Mouse (Mus musculus) intestine, embryonic 15.5 days (tissue): ENCODE data around the gene Vars. TPM values are rescaled to one million over a fixed set of nuclear protein-coding genes. Genes with fewer than 3 reads are reported as not detected.
"Not testable (repeated sequence)": the region's sequence is repeated elsewhere in the genome, so short reads cannot be mapped to it uniquely, and the experiment has no call there.

Source experiments
- ATAC-seq: fragments of 200-750 bp; cut with Nextera tagmentation; 2 replicates; pipeline ENCODE4 v1.8.0; 2017; ENCODE audit warnings: moderate TSS enrichment, moderate library complexity
- H3K27ac ChIP-seq: fragments of 300-500 bp; sonication (generic); 2 replicates; pipeline ENCODE4 v1.5.1; 2015; ENCODE audit warnings: mild to moderate bottlenecking, inconsistent platforms
- H3K27me3 ChIP-seq: fragments of 300-500 bp; sonication (generic); replicated peaks from 2 replicates; pipeline ENCODE4 v1.6.1; 2015; ENCODE audit warnings: inconsistent platforms
- H3K36me3 ChIP-seq: fragments of 300-500 bp; sonication (generic); 2 replicates; pipeline ENCODE4 v1.6.1; 2015; ENCODE audit warnings: inconsistent platforms
- H3K4me1 ChIP-seq: fragments of 300-500 bp; sonication (generic); replicated peaks from 2 replicates; pipeline ENCODE4 v1.6.1; 2015; ENCODE audit warnings: inconsistent platforms
- H3K4me2 ChIP-seq: fragments of 300-500 bp; sonication (generic); replicated peaks from 2 replicates; pipeline ENCODE4 v1.6.1; 2015; ENCODE audit warnings: mild to moderate bottlenecking, inconsistent platforms
- H3K4me3 ChIP-seq: fragments of 300-500 bp; sonication (generic); replicated peaks from 2 replicates; pipeline ENCODE4 v1.5.1; 2015; ENCODE audit warnings: inconsistent platforms
- H3K9ac ChIP-seq: fragments of 300-500 bp; sonication (generic); 2 replicates; pipeline ENCODE4 v1.6.1; 2015; ENCODE audit warnings: inconsistent platforms
- H3K9me3 ChIP-seq: fragments of 300-500 bp; sonication (generic); 2 replicates; pipeline ENCODE4 v1.6.1; 2016; ENCODE audit warnings: inconsistent platforms
- WGBS: fragments of 180-500 bp; shearing (Covaris S2); methylation state at CpG from one replicate; pipeline ENCODE4 v1.1.7; 2015; 5-methylcytosine and 5-hydroxymethylcytosine counted together
- polyA plus RNA-seq: library from polyadenylated mRNA; unstranded; fragments of >200 nt; fragmentation: Nextera tagmentation; extraction: Ambion mirVana; gene quantifications from 2 replicates; pipeline ENCODE4 v1.2.1, GENCODE M21; 2015

The Vars gene
- polyA plus RNA-seq, 1 experiment from 2014 or later, result 117 TPM

- peaks cover 11% of the 10 kb centered on the region for H3K4me1 ChIP-seq
These were observed 23.8 kb upstream of the Vars start for GRCm38 (mm10) chr17:34977000-34977399.

GRCm38 (mm10) chr17:34978239-34978638, 22.5 kb upstream of the Vars start:
- H3K36me3 ChIP-seq, result no peaks in the 10 kb centered on the region
- WGBS, result 89% methylated on average over 27 of the region's 27 CpGs
- no peaks in the 10 kb centered on the region for H3K9me3 ChIP-seq
- peaks cover 13% of the 10 kb centered on the region; the same call in 1 of the 2 replicates for H3K4me1 ChIP-seq
- H3K9ac ChIP-seq, result no peak overlapping the region
- H3K4me3 ChIP-seq, result no peak overlapping the region
- no peak for ATAC-seq
- no peak overlapping the region for H3K27ac ChIP-seq
- H3K27me3 ChIP-seq, result no peaks in the 10 kb centered on the region
- no peak overlapping the region for H3K4me2 ChIP-seq

More at GRCm38 (mm10) chr17:34977000-34977399, 23.8 kb upstream of the Vars start:
- H3K36me3 ChIP-seq, result no peaks in the 10 kb centered on the region
- H3K4me3 ChIP-seq, result no peak overlapping the region
- no peak for ATAC-seq
- no peak overlapping the region for H3K4me2 ChIP-seq
- no peak overlapping the region for H3K9ac ChIP-seq
- H3K9me3 ChIP-seq, result no peaks in the 10 kb centered on the region
- WGBS, result 93% methylated on average over 20 of the region's 20 CpGs
- no peaks in the 10 kb centered on the region for H3K27me3 ChIP-seq
- no peak overlapping the region for H3K27ac ChIP-seq

GRCm38 (mm10) chr17:34979631-34980030, 21.2 kb upstream of the Vars start:
- no peak for ATAC-seq
- 85% methylated on average over 4 of the region's 4 CpGs for WGBS
- H3K27me3 ChIP-seq, result no peaks in the 10 kb centered on the region
- H3K36me3 ChIP-seq, result no peaks in the 10 kb centered on the region
- no peak overlapping the region for H3K27ac ChIP-seq
- H3K9me3 ChIP-seq, result no peaks in the 10 kb centered on the region
- no peak overlapping the region for H3K9ac ChIP-seq
- no peak overlapping the region for H3K4me3 ChIP-seq
- no peak overlapping the region for H3K4me2 ChIP-seq
- H3K4me1 ChIP-seq, result peaks cover 17% of the 10 kb centered on the region; the same call in 1 of the 2 replicates

GRCm38 (mm10) chr17:34980655-34981054, 20.1 kb upstream of the Vars start:
- Histone ChIP-seq H3K4me3 (peak overlapping the region; percentile 79), H3K36me3 (peaks cover 8% of the 10 kb centered on the region), H3K4me2 (peak overlapping the region; percentile 74), H3K9ac (peak overlapping the region; percentile 84; the same call in 1 of the 2 replicates), H3K27ac (peak overlapping the region; percentile 99; the same call in 1 of the 2 replicates), H3K27me3 (no peaks in the 10 kb centered on the region), H3K9me3 (no peaks in the 10 kb centered on the region), H3K4me1 (peaks cover 17% of the 10 kb centered on the region; the same call in 1 of the 2 replicates)
- 0 out of 2 replicates have a peak, but pooled peaks have one; percentile 22 for ATAC-seq
- 11% methylated on average over 2 of the region's 2 CpGs for WGBS

- peak; percentile 96 for ATAC-seq
- peak within 1 kb of the TSS; percentile 74 for H3K4me2 ChIP-seq
- peaks cover 17% of the 10 kb centered on the region; the same call in 1 of the 2 replicates for H3K4me1 ChIP-seq
- H3K9ac ChIP-seq, result peak within 1 kb of the TSS; percentile 84
- under 1% methylated on average over 58 of the region's 58 CpGs for WGBS
- no peaks in the 10 kb centered on the region for H3K27me3 ChIP-seq
- no peaks in the 10 kb centered on the region for H3K9me3 ChIP-seq
- H3K27ac ChIP-seq, result peak within 1 kb of the TSS; percentile 99
- H3K36me3 ChIP-seq, result peaks cover 17% of the 10 kb centered on the region
- H3K4me3 ChIP-seq, result peak within 1 kb of the TSS; percentile 79
These were observed 19.1 kb upstream of the Vars start, which contains the start of gene Lsm2 for GRCm38 (mm10) chr17:34981690-34982180. Gene Lsm2, plus strand, starts transcription at chr17:34981862.

- under 1% methylated on average over 15 of the region's 15 CpGs for WGBS
- no peaks in the 10 kb centered on the region for H3K27me3 ChIP-seq
- no peaks in the 10 kb centered on the region for H3K9me3 ChIP-seq
- peak overlapping the region; percentile 74 for H3K4me2 ChIP-seq
- H3K9ac ChIP-seq, result peak overlapping the region; percentile 84
- H3K36me3 ChIP-seq, result peaks cover 17% of the 10 kb centered on the region
- ATAC-seq, result no peak; the same call in none of the 2 replicates
- peak overlapping the region; percentile 79 for H3K4me3 ChIP-seq
- H3K27ac ChIP-seq, result peak overlapping the region; percentile 99
- peaks cover 17% of the 10 kb centered on the region; the same call in 1 of the 2 replicates for H3K4me1 ChIP-seq
These were observed 18.5 kb upstream of the Vars start for GRCm38 (mm10) chr17:34982328-34982727.

- ATAC-seq, result no peak
- no peak overlapping the region for H3K4me2 ChIP-seq
- WGBS, result 78% methylated on average over 2 of the region's 2 CpGs
- no peaks in the 10 kb centered on the region for H3K9me3 ChIP-seq
- H3K4me1 ChIP-seq, result peaks cover 17% of the 10 kb centered on the region; the same call in 1 of the 2 replicates
- no peak overlapping the region for H3K27ac ChIP-seq
- H3K9ac ChIP-seq, result no peak overlapping the region
- H3K27me3 ChIP-seq, result no peaks in the 10 kb centered on the region
- peaks cover 17% of the 10 kb centered on the region for H3K36me3 ChIP-seq
- no peak overlapping the region for H3K4me3 ChIP-seq
These were observed 16.6 kb upstream of the Vars start for GRCm38 (mm10) chr17:34984218-34984617.

GRCm38 (mm10) chr17:34994751-34995150, 6.0 kb upstream of the Vars start:
- H3K9ac ChIP-seq, result no peak overlapping the region
- 0 out of 2 replicates have a peak, but pooled peaks cover 10% of the 10 kb centered on the region for H3K36me3 ChIP-seq
- no peak overlapping the region for H3K27ac ChIP-seq
- no peaks in the 10 kb centered on the region for H3K9me3 ChIP-seq
- no peaks in the 10 kb centered on the region for H3K27me3 ChIP-seq
- no peak overlapping the region for H3K4me3 ChIP-seq
- H3K4me2 ChIP-seq, result no peak overlapping the region
- no peak for ATAC-seq
- H3K4me1 ChIP-seq, result peaks cover 23% of the 10 kb centered on the region

- not testable (repeated sequence) for H3K9me3 ChIP-seq, ATAC-seq, H3K36me3 ChIP-seq, H3K27me3 ChIP-seq, H3K27ac ChIP-seq, H3K9ac ChIP-seq, H3K4me2 ChIP-seq, H3K4me3 ChIP-seq
- peaks cover 27% of the 10 kb centered on the region for H3K4me1 ChIP-seq
- WGBS, result 80% methylated on average over 4 of the region's 4 CpGs
These were observed 5.6 kb upstream of the Vars start for GRCm38 (mm10) chr17:34995192-34995591.

GRCm38 (mm10) chr17:34995927-34996326, 4.9 kb upstream of the Vars start:
- H3K27me3 ChIP-seq, H3K9ac ChIP-seq, H3K27ac ChIP-seq, H3K4me3 ChIP-seq, H3K9me3 ChIP-seq, H3K36me3 ChIP-seq, ATAC-seq, H3K4me2 ChIP-seq: not testable (repeated sequence)
- WGBS, result 96% methylated on average over 4 of the region's 4 CpGs
- peaks cover 27% of the 10 kb centered on the region for H3K4me1 ChIP-seq

GRCm38 (mm10) chr17:34996411-34997141, 4.2 kb upstream of the Vars start:
- Histone ChIP-seq H3K4me1 (peaks cover 27% of the 10 kb centered on the region), H3K4me3 (no peak overlapping the region), H3K4me2 (peak overlapping the region; percentile 36)

GRCm38 (mm10) chr17:34997142-34997483, 3.7 kb upstream of the Vars start:
- H3K9ac ChIP-seq, result no peak overlapping the region
- H3K4me1 ChIP-seq, result peaks cover 27% of the 10 kb centered on the region
- WGBS, result 87% methylated on average over 5 of the region's 5 CpGs
- 0 out of 2 replicates have a peak, but pooled peaks cover 4% of the 10 kb centered on the region for H3K36me3 ChIP-seq
- no peaks in the 10 kb centered on the region for H3K27me3 ChIP-seq
- H3K27ac ChIP-seq, result no peak overlapping the region
- H3K4me2 ChIP-seq, result peak overlapping the region; percentile 36
- no peak overlapping the region for H3K4me3 ChIP-seq
- ATAC-seq, result no peak
- no peaks in the 10 kb centered on the region for H3K9me3 ChIP-seq

More at GRCm38 (mm10) chr17:34996411-34997141, 4.2 kb upstream of the Vars start:
- no peaks in the 10 kb centered on the region for H3K9me3 ChIP-seq
- H3K36me3 ChIP-seq, result 0 out of 2 replicates have a peak, but pooled peaks cover 4% of the 10 kb centered on the region
- no peak overlapping the region for H3K9ac ChIP-seq
- no peaks in the 10 kb centered on the region for H3K27me3 ChIP-seq
- no peak overlapping the region for H3K27ac ChIP-seq
- 88% methylated on average over 13 of the region's 14 CpGs for whole genome bisulfite sequencing
- no peak for ATAC-seq
